Mouse (Mus musculus): ENCODE measurements around the gene Rpsa. TPM values are rescaled to one million over a fixed set of nuclear protein-coding genes. Genes with fewer than 3 reads are reported as not detected.
A peak's percentile ranks its signal among the peaks of the same experiment; 100 is the strongest.

Rpsa gene
- total RNA-seq, 4 experiments from 2014 or later, result 400 to 515 (median 436) TPM

DNA sequence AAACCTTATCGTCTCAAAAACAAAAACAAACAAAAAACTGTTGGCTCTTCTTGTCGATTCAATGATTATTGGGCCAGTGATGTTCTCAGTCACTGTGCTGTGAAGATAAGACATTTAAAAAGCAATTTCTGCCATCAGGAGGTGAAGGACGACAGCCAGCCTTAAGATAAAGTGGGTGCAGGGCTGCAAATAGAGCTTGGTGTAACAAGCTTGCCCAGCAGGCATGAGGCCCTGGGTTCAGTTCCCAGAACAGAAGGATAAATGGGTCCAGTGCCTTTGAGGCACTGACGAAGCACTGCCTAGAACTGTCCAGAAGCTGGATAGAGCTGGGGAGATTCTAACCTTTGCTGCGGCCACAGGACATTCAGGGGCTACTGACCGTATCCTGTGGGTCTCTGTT, 15.0 kb upstream of the Rpsa start:
- DNase-seq (ENCODE audit: low spot score in 2 of 2), result no peak

DNA sequence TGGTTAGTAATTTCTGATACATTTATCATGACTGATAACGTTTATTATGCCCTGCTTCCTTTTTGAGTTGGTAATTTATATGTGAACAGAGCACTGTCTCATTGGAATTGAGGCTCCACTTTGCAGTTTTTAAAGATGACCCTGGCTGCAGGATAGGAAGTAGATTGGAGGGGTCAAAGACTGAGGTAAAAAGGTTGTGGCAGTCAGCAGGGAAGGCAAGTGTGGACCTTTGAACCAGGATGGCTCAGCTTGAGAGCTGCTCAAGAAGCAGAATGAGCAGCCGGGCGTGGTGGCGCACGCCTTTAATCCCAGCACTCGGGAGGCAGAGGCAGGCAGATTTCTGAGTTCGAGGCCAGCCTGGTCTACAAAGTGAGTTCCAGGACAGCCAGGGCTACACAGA, 14.0 kb upstream of the Rpsa start:
- DNase-seq (ENCODE audit: low spot score in 2 of 2), result no peak

DNA sequence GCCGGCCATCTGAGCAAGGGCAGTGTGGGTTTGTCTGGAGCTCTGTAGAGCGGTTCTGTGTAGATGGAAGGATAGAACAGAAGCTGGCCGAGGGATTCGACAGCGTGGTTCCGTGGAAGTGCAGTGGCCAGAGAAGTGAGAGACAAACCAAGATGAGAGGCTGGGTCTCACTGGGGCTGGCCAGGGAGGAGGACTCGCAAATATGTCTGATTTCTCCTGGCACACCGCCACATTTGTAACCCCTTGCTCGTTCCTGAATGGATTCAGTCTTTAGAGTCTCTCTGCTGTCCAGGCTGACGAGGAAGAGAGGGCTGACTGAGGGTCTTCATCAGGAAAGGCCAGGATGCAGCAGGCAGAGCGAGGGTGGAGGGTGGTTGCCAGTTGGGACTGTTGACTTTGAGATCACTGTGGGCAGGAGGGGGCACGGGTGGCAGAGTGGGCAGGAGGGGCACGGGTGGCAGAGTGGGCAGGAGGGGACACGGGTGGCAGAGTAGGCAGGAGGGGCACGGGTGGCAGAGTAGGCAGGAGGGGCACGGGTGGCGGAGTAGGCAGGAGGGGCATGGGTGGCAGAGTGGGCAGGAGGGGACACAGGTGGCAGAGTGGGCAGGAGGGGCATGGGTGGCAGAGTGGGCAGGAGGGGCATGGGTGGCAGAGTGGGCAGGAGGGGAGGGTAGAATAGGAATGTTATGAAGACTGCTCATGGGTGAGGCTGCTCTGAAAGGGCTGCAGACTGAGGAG, 13.3 kb upstream of the Rpsa start:
- DNase-seq (ENCODE audit: low spot score in 2 of 2), result no peak

DNA sequence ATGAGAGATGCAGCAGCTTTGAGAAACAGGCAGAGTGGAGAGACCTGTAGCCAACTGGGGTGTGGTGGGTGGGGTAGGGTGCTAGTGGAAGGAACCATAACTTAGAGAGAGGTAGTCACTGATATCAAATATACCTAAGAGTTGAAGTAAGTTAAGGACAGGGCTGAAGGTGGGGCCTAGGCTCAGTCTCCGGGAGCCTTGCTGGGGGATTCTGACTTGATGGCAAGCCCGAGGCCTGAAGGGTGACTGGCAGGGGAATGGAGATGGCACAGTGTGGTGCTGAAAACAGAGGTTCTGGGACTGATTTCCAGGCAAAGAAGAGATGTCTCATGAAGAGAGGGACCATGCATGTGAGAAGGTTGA, 12.7 kb upstream of the Rpsa start:
- no peak for DNase-seq (ENCODE audit: low spot score in 2 of 2)

DNA sequence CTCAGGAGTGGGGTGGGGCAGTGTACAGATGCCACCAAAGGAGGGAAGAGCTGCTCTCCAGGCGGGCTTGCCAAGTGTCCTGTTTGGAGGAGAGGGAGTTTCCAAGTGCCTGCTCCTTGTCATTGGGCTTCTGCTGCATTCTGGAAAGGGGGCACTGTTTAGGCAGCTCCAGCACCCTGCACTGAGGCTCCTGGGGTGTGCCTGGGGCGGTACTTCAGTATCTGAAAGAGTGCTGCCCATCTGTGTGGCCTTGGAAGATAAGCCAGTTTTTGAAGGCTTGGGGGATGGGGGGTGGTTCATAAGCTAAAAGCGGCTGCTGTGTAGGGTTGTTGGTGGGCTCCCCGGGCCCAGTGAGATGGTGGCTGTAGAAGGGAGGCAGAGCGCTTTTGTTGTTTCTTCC, 11.9 kb upstream of the Rpsa start:
- no peak for DNase-seq (ENCODE audit: low spot score in 2 of 2)

DNA sequence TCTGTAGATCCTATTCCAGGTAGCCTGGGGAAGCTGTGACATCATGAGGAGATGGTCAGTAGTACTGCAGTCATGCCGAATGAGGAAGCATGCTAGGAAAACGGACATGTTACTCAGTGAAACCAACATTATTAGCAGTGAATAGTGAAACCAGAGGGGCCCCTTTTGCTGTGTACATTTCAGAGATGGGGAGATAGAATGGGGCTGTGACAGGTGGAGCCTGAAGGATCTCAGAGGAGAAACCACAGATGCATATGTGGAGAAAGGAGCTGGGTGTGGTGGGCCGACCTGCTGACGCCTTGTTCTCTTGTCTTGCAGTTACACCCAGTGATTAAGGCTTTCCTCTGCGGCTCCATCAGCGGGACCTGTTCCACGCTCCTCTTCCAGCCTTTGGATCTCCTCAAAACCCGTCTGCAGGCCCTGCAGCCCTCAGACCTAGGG, 11.3 kb upstream of the Rpsa start:
- no peak for DNase-seq (ENCODE audit: low spot score in 2 of 2)

DNA sequence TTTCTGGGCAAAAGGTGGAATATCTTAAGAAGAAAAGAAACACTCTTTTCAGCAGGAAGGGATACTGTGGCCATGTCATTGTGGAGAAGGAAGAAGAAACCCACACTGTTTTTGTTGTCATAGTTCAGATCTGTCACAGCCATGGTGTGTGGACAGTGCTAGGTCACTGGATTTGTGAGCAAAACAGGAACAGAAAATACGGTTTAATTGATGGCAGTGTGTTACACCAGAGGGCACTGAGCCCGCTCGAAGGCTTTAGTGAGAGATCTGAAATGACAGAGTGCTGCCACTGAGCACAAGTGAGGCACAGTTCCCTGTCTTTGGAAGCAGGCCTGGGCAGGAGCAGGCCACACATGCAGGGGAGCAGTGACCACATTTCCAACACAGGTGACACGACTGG, 9.3 kb upstream of the Rpsa start:
- no peak for DNase-seq (ENCODE audit: low spot score in 2 of 2)

DNA sequence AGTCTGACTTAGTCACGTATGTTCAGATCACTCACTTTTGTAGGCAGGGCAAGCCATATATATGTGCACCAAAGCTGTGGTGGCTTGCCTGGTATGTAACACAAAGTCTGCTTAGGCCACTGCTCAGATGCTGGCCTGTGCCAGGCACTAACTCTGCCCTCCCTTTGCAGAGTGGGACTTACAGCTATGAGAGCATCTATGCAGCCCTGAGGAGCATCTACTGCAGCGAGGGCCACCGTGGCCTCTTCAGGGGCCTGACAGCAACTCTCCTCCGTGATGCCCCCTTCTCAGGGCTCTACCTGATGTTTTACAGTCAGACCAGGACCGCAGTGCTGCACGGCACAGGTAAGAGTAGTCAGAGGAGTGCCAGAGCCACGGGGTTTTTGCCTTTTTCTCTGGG, 7.0 kb upstream of the Rpsa start:
- DNase-seq (ENCODE audit: low spot score in 2 of 2), result no peak

DNA sequence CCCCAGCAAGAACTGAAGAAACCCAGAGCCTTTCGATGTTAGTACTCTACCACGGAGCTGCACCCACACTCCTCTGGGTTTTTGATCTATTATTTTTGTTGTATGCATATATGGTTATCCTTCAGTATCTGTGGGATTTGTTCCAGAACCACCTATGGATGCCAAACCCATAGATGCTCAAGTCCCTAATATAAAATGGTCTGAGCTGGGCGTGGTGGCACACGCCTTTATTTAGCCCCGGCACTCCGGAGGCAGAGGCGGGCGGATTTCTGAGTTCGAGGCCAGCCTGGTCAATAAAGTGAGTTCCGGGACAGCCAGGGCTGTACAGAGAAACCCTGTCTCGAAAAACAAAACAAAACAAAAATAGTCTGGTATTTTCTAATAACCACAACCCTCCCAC, 621 bp upstream of the Rpsa start:
- no peak for DNase-seq (ENCODE audit: low spot score in 2 of 2)

DNA sequence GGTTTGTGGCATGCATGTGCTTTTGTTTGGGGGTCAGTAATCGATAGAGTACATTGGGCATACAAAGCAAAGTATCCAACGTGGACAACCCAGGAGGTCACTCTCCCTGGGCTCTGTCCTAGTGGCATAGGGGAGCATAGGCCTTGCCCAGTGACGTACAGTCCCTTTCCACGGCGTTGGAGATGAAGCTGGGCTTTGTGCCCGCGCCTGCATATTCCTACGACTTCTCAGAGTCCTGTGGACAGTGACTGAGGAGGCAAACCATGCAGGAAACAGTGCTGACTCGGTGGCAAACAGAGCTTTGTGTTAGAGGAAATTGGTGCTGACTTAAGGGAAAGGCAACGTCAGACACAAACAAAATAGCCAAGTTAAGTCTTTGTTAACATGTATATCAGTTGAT, 1.8 kb downstream of the Rpsa start:
- no peak for DNase-seq (ENCODE audit: low spot score in 2 of 2)

DNA sequence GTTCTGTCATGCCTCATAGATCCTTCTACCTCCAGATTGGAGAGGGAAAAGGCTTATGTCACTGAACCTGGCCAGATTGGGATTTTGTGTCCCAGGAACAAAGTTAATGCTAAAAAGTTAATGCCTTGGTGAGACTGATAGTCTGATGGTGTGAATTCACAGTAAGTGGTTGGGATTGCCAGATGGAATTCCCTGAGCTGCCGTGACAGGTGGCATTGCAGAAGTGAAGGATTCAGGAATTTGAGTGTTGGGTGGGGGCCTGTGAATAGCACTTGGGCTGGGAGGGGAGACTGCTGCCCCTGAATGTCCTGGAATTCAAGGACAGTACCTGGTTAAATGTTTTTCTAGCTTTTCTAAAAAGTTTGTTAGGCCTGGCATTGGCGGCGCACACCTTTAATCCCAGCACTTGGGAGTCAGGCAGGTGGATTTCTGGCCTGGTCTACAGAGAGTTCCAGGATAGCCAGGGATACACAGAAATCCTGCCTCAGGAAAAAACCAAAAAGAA, 4.3 kb downstream of the Rpsa start:
- no peak for DNase-seq (ENCODE audit: low spot score in 2 of 2)

DNA sequence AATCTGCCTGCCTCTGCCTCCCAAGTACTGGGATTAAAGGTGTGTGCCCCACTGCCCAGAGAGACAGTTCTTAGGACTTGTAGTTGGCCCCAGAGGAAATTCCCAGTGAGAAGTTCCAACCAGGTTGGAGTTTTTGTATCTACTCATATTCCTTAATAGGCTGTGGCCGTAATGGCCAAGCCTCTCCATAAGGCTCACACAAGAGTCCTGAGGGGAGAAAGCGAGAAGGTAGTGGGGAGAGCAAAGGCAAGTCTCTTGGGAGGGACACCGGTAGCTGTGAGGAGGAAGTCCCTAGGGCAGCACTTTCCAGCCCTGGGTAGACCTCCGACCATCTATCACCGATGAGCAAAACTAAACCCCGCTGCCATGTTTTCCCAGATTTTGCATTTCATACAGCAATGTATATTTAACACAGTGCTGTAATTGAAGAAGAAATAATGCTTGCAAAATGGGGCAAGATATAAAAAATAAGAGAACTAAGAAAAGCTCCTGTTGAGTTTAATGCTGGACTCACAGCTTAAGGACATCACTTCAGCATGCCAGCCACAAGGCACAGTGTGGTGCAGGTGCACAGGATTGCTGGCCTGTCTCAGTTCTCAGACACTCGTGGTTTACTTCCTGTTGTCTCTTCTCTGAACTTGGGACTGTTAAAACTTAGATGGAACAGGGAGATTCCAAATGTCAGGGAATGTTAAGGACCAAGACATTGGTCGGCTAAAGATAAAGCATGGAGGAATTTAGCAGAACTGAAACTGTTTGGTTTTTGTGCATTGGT, 5.7 kb downstream of the Rpsa start:
- no peak for DNase-seq (ENCODE audit: low spot score in 2 of 2)

DNA sequence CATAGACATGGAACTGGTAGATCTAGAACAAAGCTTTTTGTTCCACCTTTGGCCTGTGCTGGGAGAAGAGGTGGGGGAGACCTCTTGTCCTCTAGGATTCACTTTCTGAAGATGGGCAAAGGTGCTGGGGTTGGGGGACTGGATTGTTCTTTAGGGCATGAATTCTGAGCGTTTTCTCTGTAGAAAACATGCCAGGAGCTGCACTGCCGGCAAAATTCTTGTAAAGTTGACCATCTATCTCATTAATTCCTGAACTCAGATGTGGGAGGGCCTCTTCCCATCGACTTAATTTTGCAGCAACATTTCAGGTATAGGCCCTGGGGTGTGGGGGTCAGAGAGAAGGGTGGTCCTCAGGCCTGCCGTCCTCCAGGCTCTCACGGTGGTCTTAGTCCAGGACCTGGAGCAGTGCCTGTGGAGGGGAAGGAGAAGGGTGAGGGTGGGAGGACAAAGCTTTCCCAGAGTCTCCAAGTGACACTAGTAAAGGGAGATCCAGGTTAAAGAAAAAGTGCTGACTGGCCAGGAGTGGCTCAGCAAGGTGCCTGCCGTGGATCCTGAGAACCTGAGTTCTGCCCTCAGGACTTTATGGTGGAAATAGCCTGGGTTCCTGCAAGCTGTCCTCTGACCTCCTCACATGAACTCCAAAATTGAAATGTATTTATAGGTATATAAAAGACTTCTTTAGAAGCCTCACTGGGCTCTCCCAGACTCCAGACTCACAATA, 6.4 kb downstream of the Rpsa start:
- no peak for DNase-seq (ENCODE audit: low spot score in 2 of 2)

DNA sequence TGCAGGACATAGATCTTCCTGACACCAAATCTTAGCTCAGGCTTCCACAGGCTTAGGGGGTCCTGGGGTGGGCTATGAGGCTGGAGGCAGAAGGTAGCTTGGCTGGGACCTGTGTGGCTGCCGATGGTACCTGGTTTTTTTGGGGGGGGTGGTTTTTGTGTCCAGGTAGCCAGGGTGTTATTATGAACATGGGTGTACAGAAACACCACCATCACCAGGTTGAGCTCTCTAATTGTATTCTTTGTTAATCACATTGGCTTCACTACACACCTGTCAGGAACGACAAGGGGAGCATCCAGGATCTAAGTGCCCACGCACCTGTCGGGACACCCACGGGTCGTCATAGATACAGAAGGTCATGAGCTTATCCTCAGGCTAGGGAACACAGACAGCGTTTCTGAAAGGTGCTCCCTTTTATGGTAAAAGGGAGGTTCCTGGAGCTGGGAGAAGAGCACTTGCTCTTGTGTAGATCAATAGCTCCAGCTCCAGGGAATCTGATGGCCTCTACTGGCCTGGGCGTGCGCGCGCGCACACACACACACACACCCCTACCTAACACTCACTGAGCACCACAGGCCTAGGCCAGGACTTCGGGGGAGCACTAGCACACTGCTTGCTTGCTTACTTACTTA, 7.2 kb downstream of the Rpsa start:
- DNase-seq (ENCODE audit: low spot score in 2 of 2), result no peak

DNA sequence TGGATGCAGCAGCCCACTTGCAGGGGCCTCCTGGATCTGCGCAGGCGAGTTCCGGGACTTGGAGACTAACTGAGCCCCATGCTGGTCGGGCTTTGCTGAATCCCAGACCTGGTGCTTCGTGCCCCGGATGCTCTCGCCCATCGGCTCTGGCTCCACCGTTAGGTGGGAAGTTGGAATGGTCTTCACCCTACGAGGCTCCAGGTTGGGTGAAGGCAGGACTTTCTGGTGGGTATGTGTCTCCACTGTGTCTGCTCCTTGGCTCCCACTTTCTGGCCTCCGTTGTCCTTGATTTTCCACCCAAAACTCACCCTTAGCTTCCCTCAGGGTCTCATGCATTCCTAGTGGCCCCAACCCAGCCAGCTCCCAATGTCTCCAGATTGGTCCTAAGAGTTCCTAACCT, 8.0 kb downstream of the Rpsa start:
- no peak for DNase-seq (ENCODE audit: low spot score in 2 of 2)

DNA sequence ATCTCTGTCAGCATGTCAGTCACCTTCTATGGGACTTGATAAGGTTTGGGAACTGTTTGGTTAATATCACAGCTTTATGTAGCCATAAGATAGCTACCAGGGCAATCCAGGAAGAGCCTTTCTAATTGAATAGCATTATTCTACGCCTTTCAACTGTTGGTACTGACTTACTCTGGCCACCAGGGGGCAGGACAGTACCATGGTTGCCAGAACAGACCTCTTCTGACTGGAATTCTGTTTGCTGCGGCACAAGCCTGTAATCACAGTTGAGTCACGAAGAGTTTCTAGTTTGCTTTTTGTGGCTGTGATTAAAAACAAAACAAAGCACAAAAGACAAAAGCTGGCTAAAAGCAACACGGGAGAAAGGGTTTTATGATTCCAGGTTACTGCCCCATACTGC, 13.2 kb downstream of the Rpsa start:
- DNase-seq (ENCODE audit: low spot score in 2 of 2), result peak; percentile 60 to 85

DNA sequence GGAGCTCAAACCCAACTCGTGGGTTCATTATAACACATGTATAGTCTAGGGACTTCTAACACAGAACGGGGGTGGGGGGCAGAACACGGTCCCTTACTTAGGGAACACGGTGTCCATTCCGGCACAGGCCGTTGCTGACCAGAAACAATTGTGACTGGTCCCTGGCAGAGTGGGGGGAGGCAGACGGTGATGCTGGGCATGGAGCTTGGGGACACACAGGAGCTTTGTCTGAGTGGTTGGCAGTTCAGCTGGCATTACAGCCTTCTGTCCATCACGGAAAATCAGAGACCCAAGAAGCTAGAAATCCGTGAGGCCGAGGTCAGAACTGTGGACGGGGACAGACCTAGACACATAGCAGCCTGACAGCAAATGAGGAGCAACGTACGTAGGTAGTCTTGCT, 17.0 kb downstream of the Rpsa start:
- peak; percentile 42 to 50 for DNase-seq (ENCODE audit: low spot score in 2 of 2)

DNA sequence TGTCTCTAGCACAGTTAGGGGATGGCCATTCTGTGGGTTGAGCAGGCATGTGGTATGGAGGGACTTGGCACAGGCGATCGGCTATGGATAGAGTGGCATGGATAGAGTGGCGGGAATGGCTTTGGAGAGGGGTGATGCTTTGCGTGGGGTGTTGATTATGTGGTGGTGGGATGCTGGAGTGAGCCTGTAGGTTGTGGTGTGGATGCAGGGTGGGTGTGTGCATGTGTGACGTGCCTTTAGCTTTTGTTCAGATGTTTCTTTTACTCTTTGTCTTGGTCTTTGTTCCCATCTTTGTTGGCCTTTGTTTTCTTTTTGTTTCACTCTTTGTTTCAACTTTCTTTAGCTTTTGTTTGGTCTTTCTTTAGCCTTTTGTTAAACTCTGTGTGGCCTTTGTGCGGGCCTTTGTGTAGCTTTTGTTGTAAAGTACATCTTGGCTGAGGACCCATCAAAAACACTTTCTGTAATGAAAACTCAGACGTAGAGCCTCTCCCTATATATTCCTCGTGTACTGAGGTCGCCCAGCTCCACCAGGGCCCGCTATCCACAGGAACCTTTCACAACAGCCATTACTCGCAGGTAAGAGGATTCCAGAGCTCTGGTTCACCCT, 21.8 kb downstream of the Rpsa start, which contains the start of gene Mobp:
Gene Mobp, plus strand, starts transcription at position 486 of the 607 bp plus-strand sequence.
- DNase-seq (ENCODE audit: low spot score in 2 of 2), result peak in 1 of 2 experiments; percentile 20

DNA sequence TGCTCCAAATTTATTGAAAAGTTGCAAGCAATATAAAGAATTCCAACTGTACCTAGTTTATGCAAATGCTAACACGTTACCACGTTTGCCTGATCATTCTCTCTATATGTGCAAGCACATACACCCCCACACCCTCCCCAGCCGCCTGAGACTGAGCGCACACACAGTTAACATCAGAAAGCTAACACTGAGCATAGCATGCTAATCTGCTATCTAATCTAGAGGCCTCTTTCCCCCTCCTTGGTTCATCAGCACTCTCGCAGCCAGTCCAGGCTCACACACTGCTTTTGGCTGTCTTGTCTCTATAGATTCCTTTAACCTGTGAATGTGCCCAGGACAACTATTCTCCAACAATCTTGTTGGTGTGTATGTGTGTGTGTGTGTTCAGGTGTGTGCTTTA, 23.7 kb downstream of the Rpsa start:
- no peak for DNase-seq (ENCODE audit: low spot score in 2 of 2)

DNA sequence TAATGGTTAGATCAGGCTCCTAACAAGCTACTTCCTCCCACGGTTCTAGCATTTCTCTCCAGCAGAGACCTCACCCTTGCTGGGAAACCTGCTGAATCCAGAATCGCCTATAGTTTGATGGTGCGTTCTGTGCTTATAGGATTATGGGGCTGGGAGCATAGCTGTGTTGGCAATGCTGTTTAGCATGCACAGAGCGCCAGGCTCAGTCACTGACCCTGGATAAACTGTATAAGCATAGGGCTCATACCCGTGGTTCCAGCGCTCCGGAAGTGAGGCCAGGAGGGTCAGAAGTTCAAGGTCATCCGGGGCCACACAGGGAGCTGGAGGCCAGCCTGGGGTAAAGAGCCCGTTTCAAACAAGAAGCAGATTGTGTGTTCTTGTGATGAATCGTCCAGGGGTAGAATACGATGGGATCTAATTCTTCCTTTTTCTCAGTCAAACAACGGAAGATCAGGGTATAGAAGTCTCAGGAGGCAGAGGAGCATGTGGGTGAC, 24.5 kb downstream of the Rpsa start:
- no peak for DNase-seq (ENCODE audit: low spot score in 2 of 2)

DNA sequence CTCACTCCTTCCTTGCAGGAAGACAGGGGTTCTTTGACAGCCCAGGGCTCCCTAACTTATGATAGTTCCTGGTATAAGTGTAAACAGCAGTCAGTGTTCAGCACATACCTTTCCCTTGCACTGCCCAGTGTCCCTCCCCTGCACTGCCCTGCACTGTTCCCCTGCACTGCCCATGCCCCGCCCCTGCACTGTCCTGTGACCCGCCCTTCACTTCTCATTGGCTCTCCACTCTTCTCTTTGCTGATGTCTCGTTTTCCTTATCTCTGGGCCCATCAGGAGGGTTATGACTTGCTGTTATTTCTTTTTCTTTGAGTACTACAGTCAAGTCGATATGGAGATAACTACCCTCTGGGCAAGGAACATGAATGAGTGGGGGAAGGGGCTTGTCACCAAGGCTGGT, 30.6 kb downstream of the Rpsa start:
- no peak for DNase-seq (ENCODE audit: low spot score in 2 of 2)
